Mouse (Mus musculus): ENCODE results near the gene Cers3.

GRCm38 (mm10) chr7:66842021-66842420 is 98.7 kb downstream of the Cers3 start:
- TF ChIP-seq CTCF (conservative IDR thresholded peaks at IDR 0.05; ENCODE audit: low read length) = peak; percentile 58
- no peak for TF ChIP-seq NANOG (IDR thresholded peaks at IDR 0.05; ENCODE audit: borderline replicate concordance, low read length)
